Mouse (Mus musculus) erythroblast, embryonic 14.5 days (primary cell): ENCODE data around the gene Efl1.

ENCODE experiments used
- GATA1 ChIP-seq: IDR thresholded peaks from 2 replicates; pipeline ENCODE4 v1.6.1; 2012; ENCODE audit warnings: low read length, inconsistent platforms, mixed read lengths
- TAL1 ChIP-seq: IDR thresholded peaks from 3 replicates; pipeline ENCODE4 v1.6.1; 2012; ENCODE audit warnings: low read length, inconsistent platforms, mixed read lengths

- TF ChIP-seq GATA1 = no peak
- TF ChIP-seq TAL1 = no peak
These were observed 74.9 kb downstream of the Efl1 start for GRCm38 (mm10) chr7:82723151-82723871.
